Mouse (Mus musculus) heart, adult 2 months (tissue): ENCODE data around the gene Skil. TPM values are rescaled to one million over a fixed set of nuclear protein-coding genes. Genes with fewer than 3 reads are reported as not detected.
"Not testable (repeated sequence)": the region's sequence is repeated elsewhere in the genome, so short reads cannot be mapped to it uniquely, and the experiment has no call there.

Source experiments
- DNase-seq, 2 experiments: peaks; one replicate each; pipeline ENCODE4 v3.0.0; 2021
- H3K27ac ChIP-seq: fragments of 200-600 bp; 2 replicates; pipeline ENCODE4 v1.8.1; 2022
- H3K27me3 ChIP-seq: fragments of 200-500 bp; 2 replicates; pipeline ENCODE4 v1.6.1; 2012; ENCODE audit warnings: mild to moderate bottlenecking, low read length, inconsistent platforms, mixed read lengths; ENCODE audit not compliant: control insufficient read depth, insufficient read depth
- H3K36me3 ChIP-seq: fragments of 200-500 bp; 2 replicates; pipeline ENCODE4 v1.6.1; 2012; ENCODE audit warnings: low read length, inconsistent platforms; ENCODE audit not compliant: control insufficient read depth, insufficient read depth
- H3K4me1 ChIP-seq: fragments of 200-500 bp; 2 replicates; pipeline ENCODE4 v1.6.1; 2011; ENCODE audit warnings: low read length; ENCODE audit not compliant: control insufficient read depth, insufficient read depth
- H3K4me3 ChIP-seq: fragments of 200-600 bp; 2 replicates; pipeline ENCODE4 v1.8.1; 2022
- H3K79me2 ChIP-seq: fragments of 200-500 bp; replicated peaks from 2 replicates; pipeline ENCODE4 v1.6.1; 2012; ENCODE audit warnings: mild to moderate bottlenecking, inconsistent platforms, low read length, moderate library complexity, mixed read lengths; ENCODE audit not compliant: control insufficient read depth, insufficient read depth
- H3K9ac ChIP-seq: fragments of 200-500 bp; 2 replicates; pipeline ENCODE4 v1.6.1; 2012; ENCODE audit warnings: low read depth, mild to moderate bottlenecking, control low read depth, inconsistent platforms, low read length, mixed read lengths
- CTCF ChIP-seq: fragments of 200-600 bp; IDR thresholded peaks from 2 replicates; pipeline ENCODE4 v1.8.1; 2022; ENCODE audit warnings: antibody characterized with exemption, mild to moderate bottlenecking, moderate library complexity
- EP300 ChIP-seq: fragments of 200-500 bp; IDR thresholded peaks from 2 replicates; pipeline ENCODE4 v1.6.1; 2011; ENCODE audit warnings: low read depth, low read length, control low read depth; ENCODE audit not compliant: insufficient read depth
- POLR2A ChIP-seq: fragments of 200-500 bp; IDR thresholded peaks from 2 replicates; pipeline ENCODE4 v1.6.1; 2011; ENCODE audit warnings: mild to moderate bottlenecking, low read depth, low read length, control low read depth; ENCODE audit not compliant: insufficient read depth
- WGBS: fragments of 180-500 bp; shearing (Covaris S2); methylation state at CpG from one replicate; pipeline ENCODE4 v1.1.7; 2018; 5-methylcytosine and 5-hydroxymethylcytosine counted together
- intact Hi-C: fragments of 180-260 bp; cut with DNase I; formaldehyde crosslinking; loops from one replicate; pipeline ENCODE4 v1.15.1; 2025
- polyA plus RNA-seq: library from polyadenylated mRNA; depleted of rRNA; stranded (reverse); fragments of >200 nt; gene quantifications from 2 replicates; pipeline ENCODE4 v1.2.3, GENCODE M21; 2012
- total RNA-seq, 2 experiments: library from RNA; stranded (reverse); gene quantifications; 2 replicates each; pipeline ENCODE4 v1.2.3; 2021

Skil gene
- total and polyA plus RNA-seq, 3 experiments: 8.0 to 15.4 (median 14.2) TPM

- H3K27ac ChIP-seq: no peak overlapping the region
- no peaks in the 10 kb centered on the region for H3K79me2 ChIP-seq
- H3K36me3 ChIP-seq: no peaks in the 10 kb centered on the region
- no peak overlapping the region for H3K4me3 ChIP-seq
- no peak overlapping the region for H3K9ac ChIP-seq
- peaks cover under 1% of the 10 kb centered on the region; the same call in 1 of the 2 replicates for H3K27me3 ChIP-seq
- TF ChIP-seq CTCF (no peak), POLR2A (no peak)
- 31% methylated on average over 7 of the region's 7 CpGs for WGBS
- H3K4me1 ChIP-seq: peaks cover 6% of the 10 kb centered on the region
- peak in 1 of 2 experiments; percentile 32 for DNase-seq
- intact Hi-C loops: loop anchor here (5.0 to 10.0 kb wide), 3 partner anchors 167 to 540 kb away; partner anchors contain the start of genes Actrt3, Lrrc31 and Phc3
Observed at GRCm38 (mm10) chr3:31134696-31135095, 39.8 kb downstream of the Skil start.

GRCm38 (mm10) chr3:31136591-31136990, 41.7 kb downstream of the Skil start:
- not testable (repeated sequence) for H3K27me3 ChIP-seq, DNase-seq, H3K36me3 ChIP-seq, H3K9ac ChIP-seq, H3K4me1 ChIP-seq, H3K79me2 ChIP-seq, H3K4me3 ChIP-seq, H3K27ac ChIP-seq
- intact Hi-C loops: loop anchor here (5.0 to 10.0 kb wide), 3 partner anchors 169 to 542 kb away; partner anchors contain the start of genes Actrt3, Lrrc31 and Phc3
- 74% methylated on average over 4 of the region's 4 CpGs for WGBS

- Histone ChIP-seq H3K9ac (no peak overlapping the region), H3K4me1 (peaks cover 6% of the 10 kb centered on the region), H3K79me2 (no peaks in the 10 kb centered on the region), H3K27me3 (peaks cover 2% of the 10 kb centered on the region; the same call in 1 of the 2 replicates), H3K27ac (no peak overlapping the region), H3K4me3 (no peak overlapping the region), H3K36me3 (no peaks in the 10 kb centered on the region)
- intact Hi-C loops: loop anchor here (1.0 to 10.0 kb wide), 6 partner anchors 44 to 544 kb away; partner anchors contain the start of genes Actrt3, Lrrc31, Phc3 and Skil
- WGBS: 54% methylated on average over 13 of the region's 13 CpGs
- TF ChIP-seq CTCF: peak; percentile 81
- TF ChIP-seq EP300: no peak
- peak; percentile 45 to 46 for DNase-seq
Observed at GRCm38 (mm10) chr3:31138454-31139424, 43.9 kb downstream of the Skil start.

- Histone ChIP-seq H3K36me3 (no peaks in the 10 kb centered on the region), H3K27me3 (peaks cover 2% of the 10 kb centered on the region; the same call in 1 of the 2 replicates), H3K4me3 (no peak overlapping the region), H3K9ac (no peak overlapping the region), H3K27ac (no peak overlapping the region), H3K4me1 (no peaks in the 10 kb centered on the region; the same call in 1 of the 2 replicates), H3K79me2 (no peaks in the 10 kb centered on the region)
- TF ChIP-seq POLR2A (no peak), EP300 (no peak), CTCF (no peak)
- intact Hi-C loops: no loop called here
- WGBS: 80% methylated on average over 4 of the region's 4 CpGs
- no peak for DNase-seq
Observed at GRCm38 (mm10) chr3:31141621-31142020, 46.8 kb downstream of the Skil start.

GRCm38 (mm10) chr3:31145222-31145621, 50.4 kb downstream of the Skil start:
- H3K27ac ChIP-seq, H3K4me3 ChIP-seq, H3K36me3 ChIP-seq, intact Hi-C loops, H3K79me2 ChIP-seq, DNase-seq, H3K4me1 ChIP-seq, H3K9ac ChIP-seq, H3K27me3 ChIP-seq: not testable (repeated sequence)
- 82% methylated on average over 11 of the region's 11 CpGs for WGBS

GRCm38 (mm10) chr3:31145641-31146290, 50.9 kb downstream of the Skil start:
- 11% methylated on average over 14 of the region's 14 CpGs for WGBS
- H3K36me3 ChIP-seq: no peaks in the 10 kb centered on the region
- TF ChIP-seq POLR2A (no peak), CTCF (peak; percentile 96), EP300 (peak; percentile 83; the same call in 1 of the 2 replicates)
- intact Hi-C loops: loop anchor here (1.0 kb wide), 2 partner anchors 314 to 458 kb away; no protein-coding TSS in a partner anchor
- DNase-seq: peak; percentile 69 to 73
- H3K4me3 ChIP-seq: no peak overlapping the region
- H3K27ac ChIP-seq: no peak overlapping the region
- no peaks in the 10 kb centered on the region for H3K79me2 ChIP-seq
- H3K4me1 ChIP-seq: no peaks in the 10 kb centered on the region
- peaks cover 4% of the 10 kb centered on the region for H3K27me3 ChIP-seq
- H3K9ac ChIP-seq: no peak overlapping the region
